Mouse (Mus musculus) forelimb bud, embryonic 11.5 days (tissue): ENCODE data around the gene Cirbp.
"Not testable (repeated sequence)": the region's sequence is repeated elsewhere in the genome, so short reads cannot be mapped to it uniquely, and the experiment has no call there.

ENCODE experiments used
- DNase-seq: peaks from one replicate; pipeline ENCODE4 v3.0.0-alpha.2; 2012; ENCODE audit warnings: low read depth, low spot score

Cirbp gene

DNA sequence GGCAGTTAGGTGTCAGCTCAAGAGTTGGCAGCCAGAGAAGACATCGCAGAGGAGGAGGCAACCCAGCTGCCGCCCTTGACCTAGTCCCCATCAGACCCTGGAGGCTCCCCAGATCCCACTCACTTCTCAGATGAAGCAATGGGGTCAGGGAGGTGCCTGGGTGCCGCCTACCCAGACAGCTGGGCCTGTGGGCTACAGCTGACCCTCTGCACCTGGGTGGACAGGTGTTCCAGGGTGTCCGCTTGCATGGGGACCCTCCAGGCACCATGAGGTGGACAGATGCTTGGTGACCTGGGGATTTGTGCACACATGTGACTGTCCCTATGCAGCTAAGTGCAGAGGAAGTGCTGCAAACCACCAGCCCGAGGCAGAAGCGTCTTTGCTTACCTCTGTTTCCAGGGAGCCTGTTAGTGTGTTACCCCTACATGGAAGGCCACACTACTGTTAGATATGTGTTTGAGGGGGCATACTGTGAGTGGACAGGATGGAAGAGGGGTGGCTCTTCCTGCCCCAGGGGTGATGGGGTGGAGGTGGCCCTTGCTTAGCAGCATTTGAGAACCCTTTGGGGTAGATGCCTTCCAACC, 3.0 kb upstream of the Cirbp start:
- no peak for DNase-seq

DNA sequence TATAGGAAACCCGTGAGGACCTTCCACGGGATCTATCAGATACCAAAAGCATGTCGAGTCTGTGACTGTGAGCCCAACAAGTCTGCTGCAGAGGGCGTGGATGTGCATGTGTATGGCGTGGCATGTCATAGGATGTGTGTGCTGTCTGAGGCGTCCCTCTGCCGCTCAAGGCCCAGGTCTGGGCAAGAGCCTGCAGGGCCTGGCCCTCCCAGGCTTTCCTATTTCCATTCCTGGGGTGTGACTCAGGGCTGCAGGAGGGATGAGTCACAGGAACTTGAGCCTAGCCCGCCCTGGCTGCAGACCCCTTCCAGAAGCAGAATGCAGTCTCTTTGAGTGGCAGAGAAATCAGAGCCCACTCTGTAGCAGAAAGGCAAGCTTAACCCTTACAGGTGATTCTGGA, 2.1 kb upstream of the Cirbp start:
- no peak for DNase-seq

DNA sequence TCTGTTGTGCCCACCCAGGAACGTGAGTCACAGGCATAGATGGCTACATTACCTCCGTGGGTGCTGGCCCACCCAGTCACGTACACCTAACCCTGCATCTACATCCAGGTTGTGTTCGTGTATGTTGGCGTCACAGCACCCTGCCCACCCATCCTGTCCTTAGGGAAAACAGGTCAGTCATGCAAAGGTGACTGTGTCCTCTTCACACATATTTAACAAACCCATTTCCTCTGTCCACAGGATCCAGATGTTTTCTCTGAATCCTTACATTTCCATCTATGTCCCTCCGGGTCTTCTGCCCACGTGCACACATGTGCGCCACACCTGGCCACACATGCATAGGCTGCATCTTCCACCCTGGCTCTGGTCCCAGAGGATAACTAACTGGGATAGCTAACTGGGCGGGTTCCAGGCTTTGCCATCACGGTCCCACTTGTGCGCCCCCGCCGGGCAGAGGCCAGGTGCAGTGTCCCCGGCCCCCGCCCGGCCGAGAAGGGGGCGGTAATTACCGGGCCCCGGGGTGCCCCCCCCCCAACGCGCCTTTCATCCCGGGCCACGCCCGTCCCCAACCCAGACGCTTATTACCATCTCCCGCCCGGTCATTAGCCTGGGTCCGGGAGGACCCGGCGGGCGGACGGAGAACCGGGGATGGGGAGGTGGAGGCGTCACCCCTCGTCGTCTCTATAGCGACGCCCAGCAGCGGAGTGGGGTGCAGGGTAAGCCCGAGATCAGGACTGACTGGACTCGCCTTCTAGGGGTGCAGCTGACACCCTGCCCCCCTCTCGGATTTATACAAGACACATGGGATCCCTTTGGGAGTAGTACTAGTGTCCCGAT, 1.4 kb upstream of the Cirbp start:
- no peak for DNase-seq

DNA sequence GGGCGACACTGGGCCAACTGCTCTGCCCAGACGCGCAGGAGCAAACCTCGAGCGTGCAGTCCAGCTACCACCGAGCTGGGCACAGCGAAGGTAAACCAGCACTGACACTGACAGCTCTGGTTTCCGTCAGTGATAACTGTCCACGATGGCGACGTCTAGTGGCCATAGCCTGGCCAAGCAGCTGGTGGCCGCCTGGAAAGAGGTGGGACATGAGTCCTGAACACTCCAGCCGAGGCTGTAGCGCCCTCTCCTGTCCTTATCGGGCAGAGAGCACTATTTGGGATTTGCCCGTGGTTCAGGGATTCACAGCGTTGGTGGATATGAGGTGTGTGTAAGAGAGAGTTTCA, 814 bp upstream of the Cirbp start:
- DNase-seq: peak; percentile 95

DNA sequence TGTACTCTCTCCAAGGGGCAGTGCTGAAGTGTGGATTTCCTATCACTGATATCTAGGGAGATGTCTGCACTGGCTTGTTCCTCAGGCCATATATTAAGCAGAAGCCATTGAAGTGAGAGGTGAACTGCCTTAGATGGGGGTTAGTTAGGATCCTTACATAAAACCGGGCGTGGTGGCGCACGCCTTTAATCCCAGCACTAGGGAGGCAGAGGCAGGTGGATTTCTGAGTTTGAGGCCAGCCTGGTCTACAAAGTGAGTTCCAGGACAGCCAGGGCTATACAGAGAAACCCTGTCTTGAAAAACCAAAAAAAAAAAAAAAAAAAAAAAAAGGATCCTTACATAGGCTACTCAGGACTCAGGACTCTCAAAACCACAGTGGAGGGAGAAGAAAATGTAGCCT, 351 bp downstream of the Cirbp start:
- DNase-seq: not testable (repeated sequence)

DNA sequence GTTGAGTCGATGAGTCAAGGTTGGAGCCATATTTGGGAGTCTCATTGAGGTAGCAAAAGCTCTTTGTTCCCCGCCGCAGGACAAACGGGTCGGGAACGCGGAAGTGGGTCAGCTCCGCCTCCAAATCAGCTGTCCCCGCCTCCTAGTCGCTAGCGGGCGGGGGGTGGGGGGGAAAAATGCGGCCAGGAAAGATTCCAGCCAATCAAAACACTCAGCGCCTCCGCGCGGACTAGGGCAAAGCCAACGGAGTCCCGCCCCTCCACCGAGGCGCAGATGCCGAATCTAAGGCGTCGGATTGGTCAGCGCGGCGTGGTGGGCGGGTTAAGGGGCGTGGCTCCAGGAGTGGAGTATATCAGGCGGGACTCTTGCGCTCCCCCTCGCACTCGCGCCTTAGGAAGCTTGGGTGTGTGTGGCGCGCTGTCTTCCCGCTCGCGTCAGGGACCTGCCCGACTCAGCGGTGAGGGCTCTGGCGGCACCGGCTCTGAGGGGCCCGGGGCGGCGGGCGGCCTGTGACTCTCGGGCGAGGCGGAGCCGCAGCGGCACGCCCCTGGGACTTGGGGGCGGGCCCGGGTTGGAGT, 1.8 kb downstream of the Cirbp start:
- DNase-seq: peak; percentile 99

DNA sequence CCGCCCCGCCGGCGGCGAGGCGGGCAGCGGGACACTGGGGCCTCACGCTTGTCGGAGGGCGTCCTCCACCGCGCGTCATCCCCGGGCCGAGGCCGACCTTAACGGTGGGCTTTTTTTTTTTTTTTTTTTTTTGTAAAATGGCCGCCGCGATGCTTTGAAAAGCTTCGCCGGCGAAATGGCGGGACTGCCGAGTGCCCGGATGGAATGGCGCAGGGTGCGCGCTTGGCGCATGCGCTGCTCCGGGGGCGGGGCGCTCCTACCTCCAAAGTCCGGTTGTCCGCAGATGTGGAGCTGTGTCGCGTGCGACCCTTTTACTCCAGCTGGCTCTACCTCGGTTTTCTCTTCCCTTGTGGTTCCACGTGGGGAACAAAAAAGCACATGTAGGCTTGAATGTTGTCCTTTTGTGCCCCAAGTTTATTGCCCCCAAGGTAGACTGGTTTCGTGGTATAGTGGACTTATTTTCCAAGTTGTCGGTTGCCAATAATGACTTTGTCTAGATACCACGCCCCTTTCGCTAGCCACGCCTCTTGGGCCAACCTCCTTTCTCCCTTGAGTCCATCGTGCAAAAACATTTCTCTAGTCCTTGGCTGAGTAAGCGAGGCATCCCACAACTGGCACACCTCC, 2.4 kb downstream of the Cirbp start:
- peak; percentile 96 for DNase-seq

DNA sequence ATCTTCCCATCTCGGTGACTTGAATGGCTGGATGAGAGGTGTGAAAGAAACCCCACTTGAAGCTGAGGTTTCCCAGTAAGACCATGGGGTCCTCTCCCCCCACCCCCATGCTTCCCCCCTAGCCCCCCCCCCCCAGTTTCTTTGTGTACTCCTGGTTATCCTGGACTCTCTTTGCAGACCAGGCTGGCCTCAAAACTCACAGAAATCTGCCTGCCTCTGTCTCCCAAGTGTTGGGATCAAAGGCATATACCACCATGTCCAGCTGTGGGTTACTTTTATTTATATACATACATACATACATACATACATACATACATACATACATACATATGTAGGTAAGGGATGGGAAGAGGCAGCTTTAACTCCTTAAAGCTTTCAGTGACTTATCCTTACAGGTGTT, 3.3 kb downstream of the Cirbp start:
- no peak for DNase-seq

DNA sequence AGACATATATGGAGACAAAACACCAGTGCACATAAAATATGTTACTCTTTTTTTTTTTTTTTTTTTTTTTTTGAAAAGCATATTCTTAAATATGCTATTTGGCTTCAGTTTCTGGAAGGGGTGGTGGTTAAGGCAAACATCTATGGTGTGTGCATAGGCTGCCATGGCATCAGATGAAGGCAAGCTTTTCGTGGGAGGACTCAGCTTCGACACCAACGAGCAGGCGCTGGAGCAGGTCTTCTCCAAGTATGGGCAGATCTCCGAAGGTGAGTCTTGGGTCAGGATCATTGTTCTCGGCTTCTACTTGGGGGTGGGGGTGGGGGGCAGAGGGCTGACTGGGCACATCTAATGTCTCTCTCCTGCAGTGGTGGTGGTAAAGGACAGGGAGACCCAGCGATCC, 3.9 kb downstream of the Cirbp start:
- DNase-seq: no peak

DNA sequence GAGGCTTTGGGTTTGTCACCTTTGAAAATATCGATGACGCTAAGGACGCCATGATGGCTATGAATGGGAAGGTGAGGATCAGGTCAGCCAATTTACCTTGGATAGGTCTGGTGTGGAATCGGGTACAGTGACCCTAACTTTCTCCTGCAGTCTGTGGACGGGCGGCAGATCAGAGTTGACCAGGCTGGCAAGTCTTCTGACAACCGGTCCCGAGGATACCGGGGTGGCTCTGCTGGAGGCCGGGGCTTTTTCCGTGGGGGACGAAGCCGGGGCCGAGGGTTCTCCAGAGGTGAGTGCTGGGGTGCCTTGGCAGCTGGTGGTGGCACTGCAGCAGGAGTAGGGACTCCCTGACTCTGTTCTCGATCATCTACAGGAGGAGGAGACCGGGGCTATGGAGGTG, 4.3 kb downstream of the Cirbp start:
- DNase-seq: no peak

DNA sequence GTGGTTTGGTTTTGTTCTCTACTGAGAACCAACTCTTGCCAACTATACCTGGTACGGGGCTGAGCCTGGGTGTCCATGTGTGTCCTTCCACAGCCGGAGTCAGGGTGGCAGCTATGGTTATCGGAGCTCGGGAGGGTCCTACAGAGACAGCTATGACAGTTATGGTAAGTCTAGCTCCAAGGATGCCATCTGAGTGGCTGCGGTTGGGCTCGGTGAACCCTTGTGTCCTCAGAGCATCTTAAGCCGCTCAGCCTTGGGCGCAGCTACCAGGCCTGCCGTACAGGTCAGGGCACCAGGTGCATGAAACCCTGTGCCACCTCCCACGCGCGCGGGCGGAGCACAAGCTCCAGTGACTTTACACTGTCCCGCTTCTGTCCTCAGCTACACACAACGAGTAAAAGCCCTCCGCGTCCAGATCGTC, 4.8 kb downstream of the Cirbp start:
- DNase-seq: no peak

DNA sequence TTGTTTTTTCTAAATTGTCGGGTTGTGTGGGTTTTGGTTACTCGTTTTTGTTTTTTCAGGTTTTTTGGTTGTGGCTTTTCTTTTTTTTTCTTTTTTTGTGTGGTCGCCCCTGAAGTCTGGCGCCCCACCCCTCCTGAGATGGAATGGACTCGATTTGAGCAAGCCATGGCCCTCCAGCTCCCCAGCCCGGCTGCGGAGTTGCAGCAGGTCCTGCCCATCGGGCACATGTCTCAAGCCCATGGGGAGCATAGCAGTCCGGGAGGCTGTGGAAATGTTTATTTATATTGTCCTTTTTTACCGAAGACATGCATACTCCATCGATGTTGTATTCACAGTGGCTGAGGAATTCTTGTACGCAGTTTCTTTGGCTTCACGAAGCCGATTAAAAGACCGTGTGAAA, 5.5 kb downstream of the Cirbp start:
- DNase-seq: no peak

DNA sequence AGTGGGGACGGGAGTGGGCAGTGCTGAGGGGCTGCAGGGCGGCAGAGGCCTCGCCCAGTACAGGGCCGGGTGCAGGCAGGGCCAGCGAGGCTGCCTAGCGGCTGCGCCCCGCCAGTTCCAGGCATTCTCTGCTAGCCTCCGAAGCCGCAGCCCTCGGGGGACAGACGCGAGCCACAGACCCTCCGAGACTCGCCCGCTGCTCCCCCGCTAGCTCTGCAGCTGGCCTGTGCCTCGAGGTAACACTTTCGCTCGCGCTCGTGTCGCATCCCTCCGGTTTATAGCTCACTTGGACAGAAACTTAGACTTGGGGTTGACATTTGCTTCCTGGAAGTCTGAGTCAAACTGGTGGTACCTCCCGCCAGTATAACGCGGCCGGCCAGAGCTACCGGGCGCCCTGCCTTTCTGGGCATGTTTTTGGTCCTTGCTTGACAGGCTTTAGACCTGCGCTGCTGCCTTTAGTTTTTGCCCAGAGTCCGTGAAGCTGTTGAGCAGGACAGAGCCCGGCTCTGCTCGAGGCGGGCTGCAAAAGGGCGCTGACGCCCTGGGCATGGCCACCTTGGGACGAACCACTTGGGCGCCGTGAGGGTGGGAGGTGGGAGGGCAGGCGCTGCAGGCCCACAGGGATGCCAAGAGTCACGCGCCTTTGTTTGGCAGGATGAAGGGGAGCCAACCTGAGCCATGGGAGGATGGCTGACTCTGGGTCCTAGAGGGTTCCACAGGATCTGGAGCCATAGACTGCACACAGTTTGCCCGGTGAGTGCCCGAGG, 6.2 kb downstream of the Cirbp start:
- no peak for DNase-seq

DNA sequence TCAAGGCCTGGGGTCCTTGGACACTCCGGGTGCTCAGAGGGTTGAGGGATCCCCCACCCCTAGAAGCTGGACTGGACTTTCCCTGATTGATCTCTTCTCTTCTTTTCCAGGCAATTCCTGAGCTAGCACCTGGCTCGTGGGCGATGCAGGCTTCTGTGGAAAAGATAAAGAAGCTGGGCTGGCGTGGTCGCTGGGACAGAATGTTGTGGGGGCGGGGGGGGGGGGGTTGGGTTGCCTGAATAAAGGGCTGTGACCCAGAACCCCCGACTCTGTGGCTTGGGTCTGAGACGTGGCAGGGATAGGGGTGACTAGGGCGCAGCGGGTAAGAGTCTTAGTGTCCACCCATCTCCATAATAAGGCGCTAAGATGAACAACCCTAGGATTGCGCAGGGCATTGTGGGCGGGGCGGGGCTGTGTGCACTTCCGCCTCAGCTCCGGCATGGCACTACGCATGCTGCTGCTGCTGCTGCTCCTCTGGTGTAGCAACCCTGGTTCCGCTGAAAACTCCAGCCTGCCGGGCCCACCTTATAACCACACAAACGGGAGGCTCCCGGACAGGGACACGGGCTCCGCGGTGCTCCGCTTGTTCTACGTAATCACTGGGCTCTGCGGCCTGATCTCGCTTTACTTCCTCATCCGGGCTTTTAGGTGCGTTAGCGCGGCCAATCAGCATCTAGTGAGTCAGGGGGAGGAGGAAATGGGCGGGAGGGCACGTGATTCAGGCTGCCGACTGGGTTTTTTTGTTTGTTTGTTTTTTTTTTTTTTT, 6.9 kb downstream of the Cirbp start, which contains the start of gene 1600002K03Rik:
1600002K03Rik (plus strand) TSS at position 418 of the 766 bp plus-strand sequence.
- peak; percentile 92 for DNase-seq

DNA sequence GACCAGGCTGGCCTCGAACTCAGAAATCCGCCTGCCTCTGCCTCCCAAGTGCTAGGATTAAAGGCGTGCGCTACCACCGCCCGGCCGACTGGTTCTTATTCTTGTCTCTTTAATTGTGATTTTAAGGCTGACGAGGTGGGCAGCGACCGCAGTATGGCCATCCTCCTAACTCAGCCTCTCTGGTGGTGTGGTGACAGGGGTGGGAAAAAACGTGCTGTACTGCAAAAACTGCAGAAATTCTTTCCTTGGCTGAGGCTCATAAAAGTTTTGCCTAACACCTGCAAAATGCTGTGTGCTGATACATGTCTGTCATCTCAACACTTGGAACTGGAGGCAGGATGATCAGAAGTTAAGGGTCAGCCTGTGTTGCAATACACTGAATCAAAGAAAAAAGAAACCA, 7.6 kb downstream of the Cirbp start:
- DNase-seq: no peak

DNA sequence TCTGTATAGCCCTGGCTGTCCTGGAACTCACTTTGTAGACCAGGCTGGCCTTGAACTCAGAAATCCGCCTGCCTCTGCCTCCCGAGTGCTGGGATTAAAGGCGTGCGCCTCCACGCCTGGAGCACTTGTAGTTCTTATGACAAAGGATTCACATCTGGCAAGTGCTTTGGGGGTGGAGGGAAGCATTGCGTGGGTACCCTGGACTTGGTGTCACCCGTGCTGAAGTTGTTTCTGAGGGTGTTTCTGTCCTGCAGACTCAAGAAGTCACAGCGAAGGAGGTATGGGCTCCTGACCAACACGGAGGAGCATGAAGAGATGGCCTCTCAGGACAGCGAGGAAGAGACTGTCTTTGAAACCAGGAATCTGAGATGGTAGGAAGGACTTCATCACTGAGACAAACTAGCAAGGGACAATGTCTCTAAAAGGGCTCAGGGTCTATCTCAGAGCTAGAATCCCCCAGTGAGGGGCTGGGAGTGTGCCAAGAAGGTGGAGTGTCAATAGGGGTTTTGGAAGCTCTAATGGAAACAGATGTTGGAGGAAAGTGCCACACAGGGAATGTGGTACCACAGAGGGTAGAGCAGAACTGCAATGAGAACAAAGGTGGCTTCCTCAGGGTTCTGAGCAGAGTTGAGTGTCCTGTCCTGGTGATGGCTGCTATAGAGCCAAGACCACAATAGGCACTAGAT, 8.3 kb downstream of the Cirbp start:
- DNase-seq: no peak

DNA sequence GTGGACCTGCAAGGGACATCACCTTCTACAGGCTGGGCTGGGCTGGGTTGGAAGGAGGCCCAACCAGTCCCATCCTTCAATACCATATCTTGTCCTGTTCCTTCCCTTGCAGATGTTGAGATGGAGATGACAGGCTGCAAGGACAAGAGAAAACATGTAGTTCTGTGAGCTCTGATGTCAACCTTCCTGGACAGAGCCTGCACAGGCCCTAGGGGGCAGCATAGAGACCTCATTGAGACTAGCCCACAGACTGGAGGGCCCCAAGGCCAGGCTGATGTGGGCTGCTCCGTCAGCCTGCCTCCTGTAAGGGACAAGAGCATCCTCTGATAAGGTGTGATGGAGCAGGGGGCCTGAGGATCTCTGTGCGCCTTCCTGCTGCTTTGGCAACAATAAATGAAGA, 8.9 kb downstream of the Cirbp start:
- DNase-seq: no peak

DNA sequence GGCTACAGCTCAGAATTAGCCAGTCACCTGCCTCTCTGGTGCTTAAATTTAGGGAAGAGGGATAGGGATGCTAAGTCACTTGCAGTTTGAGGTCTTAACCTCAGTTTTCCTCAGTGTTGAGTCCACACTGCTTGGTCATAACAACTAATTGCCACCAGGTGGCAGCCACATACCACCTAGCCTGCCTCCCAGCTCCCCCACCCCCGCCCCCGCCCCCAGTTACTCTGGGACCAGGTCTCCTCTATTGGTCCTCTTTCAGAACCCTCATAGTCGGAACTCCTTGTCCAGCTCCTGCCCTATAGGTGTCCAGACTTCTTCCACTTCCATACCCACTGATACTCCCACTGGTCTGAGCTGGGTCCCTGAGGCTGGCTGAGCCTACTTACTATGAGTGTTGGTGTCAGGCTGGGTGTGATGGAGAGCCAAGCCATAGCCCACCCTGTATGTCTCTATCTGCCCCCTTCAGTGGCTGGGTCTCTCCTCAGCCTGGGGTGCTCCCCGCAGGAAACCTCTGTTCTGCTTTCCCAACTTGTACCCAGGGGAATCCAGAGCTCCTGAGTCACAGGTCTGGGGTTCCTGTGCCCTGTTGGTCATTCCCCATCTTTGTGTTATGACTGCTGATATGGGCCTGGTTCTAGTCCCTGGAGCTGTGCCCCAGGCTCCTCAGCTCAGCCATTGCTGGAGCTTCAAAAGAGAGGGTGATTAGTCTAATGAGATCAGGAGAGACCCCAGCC, 9.9 kb downstream of the Cirbp start:
- peak; percentile 64 for DNase-seq

DNA sequence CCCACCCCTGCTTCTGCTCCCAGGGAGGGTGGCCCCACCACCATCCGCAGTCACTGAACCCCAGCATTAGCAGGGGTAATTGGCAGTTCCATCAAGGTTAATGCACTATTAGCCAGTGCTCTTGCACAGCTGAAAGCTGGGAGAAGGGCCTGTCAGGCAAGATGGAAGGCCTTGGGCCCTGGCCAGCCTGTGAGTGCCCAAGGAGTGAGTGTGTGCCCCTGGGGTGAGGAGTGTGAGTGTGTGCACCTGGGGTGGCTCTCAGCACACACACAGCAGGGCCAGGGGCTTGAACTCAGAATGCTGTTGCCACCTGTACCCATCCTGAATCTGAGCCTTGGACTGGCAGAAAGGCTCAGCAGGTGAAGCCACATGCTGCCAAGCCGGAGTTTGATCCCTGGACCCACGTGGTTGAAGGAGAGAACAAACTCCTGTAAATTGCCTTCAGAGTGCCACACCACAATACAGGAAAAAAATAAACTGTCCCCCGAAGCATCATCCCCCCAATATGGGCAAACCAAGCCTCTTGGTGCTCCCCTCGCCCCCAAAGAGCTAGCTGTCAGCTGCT, 10.6 kb downstream of the Cirbp start:
- no peak for DNase-seq
